Mouse (Mus musculus) embryonic facial prominence, embryonic 14.5 days (tissue): ENCODE results near the gene Olfr1303. TPM values are rescaled to one million over a fixed set of nuclear protein-coding genes. Genes with fewer than 3 reads are reported as not detected.

Experiments used
- ATAC-seq: fragments of 200-750 bp; cut with Nextera tagmentation; 2 replicates; pipeline ENCODE4 v1.8.0; 2017; ENCODE audit warnings: low read depth, moderate number of reproducible peaks, moderate TSS enrichment
- DNase-seq: peaks from one replicate; pipeline ENCODE4 v3.0.0-alpha.2; 2015; ENCODE audit warnings: low spot score
- H3K27ac ChIP-seq: fragments of 300-500 bp; sonication (generic); replicated peaks from 2 replicates; pipeline ENCODE4 v1.5.1; 2014; ENCODE audit warnings: low read depth, mild to moderate bottlenecking, low read length, moderate library complexity
- H3K27me3 ChIP-seq: fragments of 300-500 bp; sonication (generic); replicated peaks from 2 replicates; pipeline ENCODE4 v1.6.1; 2014; ENCODE audit warnings: low read length; ENCODE audit not compliant: control insufficient read depth, insufficient read depth
- H3K36me3 ChIP-seq: fragments of 300-500 bp; sonication (generic); 2 replicates; pipeline ENCODE4 v1.6.1; 2014; ENCODE audit warnings: low read length, mixed read lengths; ENCODE audit not compliant: control insufficient read depth, insufficient read depth
- H3K4me1 ChIP-seq: fragments of 300-500 bp; sonication (generic); 2 replicates; pipeline ENCODE4 v1.6.1; 2014; ENCODE audit warnings: antibody characterized with exemption, low read length; ENCODE audit not compliant: control insufficient read depth, insufficient read depth
- H3K4me2 ChIP-seq: fragments of 300-500 bp; sonication (generic); 2 replicates; pipeline ENCODE4 v1.6.1; 2014; ENCODE audit warnings: low read depth, mild to moderate bottlenecking, low read length, moderate library complexity, mixed read lengths
- H3K4me3 ChIP-seq: fragments of 300-500 bp; sonication (generic); 2 replicates; pipeline ENCODE4 v1.5.1; 2014; ENCODE audit warnings: low read depth, mild to moderate bottlenecking, low read length
- H3K9ac ChIP-seq: fragments of 300-500 bp; sonication (generic); 2 replicates; pipeline ENCODE4 v1.6.1; 2014; ENCODE audit warnings: low read depth, mild to moderate bottlenecking, low read length, moderate library complexity, mixed read lengths
- H3K9me3 ChIP-seq: fragments of 300-500 bp; sonication (generic); 2 replicates; pipeline ENCODE4 v1.6.1; 2016; ENCODE audit warnings: low read length; ENCODE audit not compliant: control insufficient read depth
- WGBS: fragments of 180-500 bp; shearing (Covaris S2); extraction: QIAGEN DNeasy Blood & Tissue Kit; methylation state at CpG from one replicate; pipeline ENCODE4 v1.1.7; 2014; 5-methylcytosine and 5-hydroxymethylcytosine counted together
- polyA plus RNA-seq: library from polyadenylated mRNA; unstranded; fragments of >200 nt; fragmentation: Nextera tagmentation; extraction: Ambion mirVana; gene quantifications from 2 replicates; pipeline ENCODE4 v1.2.1, GENCODE M21; 2014

Gene Olfr1303
- polyA plus RNA-seq = not detected in 2 replicates

DNA sequence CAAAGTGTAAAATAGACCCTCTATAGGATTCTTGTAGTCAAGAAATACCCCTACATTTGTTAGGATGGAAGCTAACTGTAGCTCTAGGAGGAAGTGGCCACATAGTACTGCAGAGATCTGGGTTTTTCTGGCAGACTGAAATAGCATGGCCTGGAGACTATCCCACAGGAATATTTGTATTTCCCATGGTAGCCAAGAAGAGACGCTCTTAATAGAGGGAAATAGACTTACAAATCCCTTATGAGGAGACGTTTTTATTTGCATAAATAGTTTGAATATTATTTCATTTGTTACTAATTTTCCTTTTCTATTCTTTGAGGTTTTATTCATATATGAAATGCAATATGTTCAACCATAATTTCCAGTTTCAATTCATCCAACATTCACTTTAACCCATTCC is at the start of gene Olfr1303:
Olfr1303 (minus strand) TSS at position 101 of the 400 bp plus-strand sequence.
- Histone ChIP-seq H3K9ac (no peak within 1 kb of the TSS), H3K27me3 (no peaks in the 10 kb centered on the region), H3K4me3 (no peak within 1 kb of the TSS), H3K27ac (no peak within 1 kb of the TSS), H3K4me1 (no peaks in the 10 kb centered on the region), H3K36me3 (no peaks in the 10 kb centered on the region), H3K4me2 (no peak within 1 kb of the TSS), H3K9me3 (no peaks in the 10 kb centered on the region)
- ATAC-seq (no peak), DNase-seq (no peak)
- 84% methylated on average over 2 of the region's 2 CpGs for WGBS

DNA sequence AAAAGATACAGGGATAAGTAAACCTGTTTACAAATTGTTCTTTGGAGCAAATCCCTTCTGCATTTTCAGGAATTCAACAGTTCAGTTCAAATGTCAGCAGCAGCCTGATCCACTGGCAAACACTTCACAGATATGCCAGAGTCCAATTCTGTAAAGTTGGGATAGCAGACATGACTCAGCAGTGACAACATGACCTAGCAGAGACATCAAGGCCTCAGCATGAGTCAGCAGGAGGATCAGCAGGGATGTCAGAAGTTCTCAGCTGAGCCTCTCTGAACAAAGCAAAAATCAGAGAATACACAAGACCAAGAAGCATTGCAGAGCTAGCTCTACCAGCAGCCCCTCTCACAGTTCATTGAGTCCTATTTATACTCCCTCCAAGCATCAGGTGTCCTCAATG is 7.2 kb downstream of the Olfr1303 start:
- no peak for DNase-seq
- no peak overlapping the region for H3K27ac ChIP-seq
- no peaks in the 10 kb centered on the region for H3K4me1 ChIP-seq
- H3K9ac ChIP-seq = no peak overlapping the region
- H3K27me3 ChIP-seq = no peaks in the 10 kb centered on the region
- no peak for ATAC-seq
- no peaks in the 10 kb centered on the region for H3K9me3 ChIP-seq
- H3K4me3 ChIP-seq = no peak overlapping the region
- H3K36me3 ChIP-seq = no peaks in the 10 kb centered on the region
- H3K4me2 ChIP-seq = no peak overlapping the region

DNA sequence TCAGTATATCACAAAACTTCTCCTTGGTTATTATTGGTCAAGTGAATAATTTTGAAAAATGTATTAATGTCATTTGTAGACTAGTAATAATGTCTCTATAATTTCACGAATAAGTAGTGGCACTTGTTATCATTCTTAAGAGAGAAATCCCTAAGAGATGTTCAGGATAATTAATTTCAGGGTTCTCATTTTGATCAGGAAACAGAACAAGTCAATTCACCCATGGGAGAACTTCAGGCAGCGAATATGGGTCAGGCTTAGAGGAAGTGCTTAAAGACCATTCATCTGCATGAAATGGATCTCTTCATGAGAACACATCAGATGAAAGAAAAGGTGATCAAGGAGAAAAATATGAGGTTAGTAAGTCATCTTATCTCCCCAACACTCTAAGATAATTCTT is 43.0 kb downstream of the Olfr1303 start, which contains the start of gene Olfr1302:
Olfr1302 (plus strand) TSS at position 301 of the 400 bp plus-strand sequence.
- Histone ChIP-seq H3K4me3 (no peak within 1 kb of the TSS), H3K4me1 (no peaks in the 10 kb centered on the region), H3K9me3 (no peaks in the 10 kb centered on the region), H3K27ac (no peak within 1 kb of the TSS), H3K9ac (no peak within 1 kb of the TSS), H3K36me3 (no peaks in the 10 kb centered on the region), H3K27me3 (no peaks in the 10 kb centered on the region), H3K4me2 (no peak within 1 kb of the TSS)
- DNase-seq (no peak), ATAC-seq (no peak)
- 66% methylated on average over 2 of the region's 2 CpGs for WGBS

Other genes with a start within 250 kb of the Olfr1303 start
- 0.13 and 0.37 TPM in 2 replicates for gene Olfr1297, start 193.8 kb downstream of the Olfr1303 start, polyA plus RNA-seq
- not detected in 2 replicates for gene Olfr1298, start 171.1 kb downstream of the Olfr1303 start, polyA plus RNA-seq
- gene Olfr1299, start 158.9 kb downstream of the Olfr1303 start, polyA plus RNA-seq = not detected in 2 replicates
- gene Olfr1301, start 69.3 kb downstream of the Olfr1303 start, polyA plus RNA-seq = not detected in 2 replicates
- gene Olfr1302, start 42.9 kb downstream of the Olfr1303 start, polyA plus RNA-seq = 0.12 TPM in 1 of 2 replicates, not detected in the other
- not detected in 2 replicates for gene Olfr1305, start 56.8 kb upstream of the Olfr1303 start, polyA plus RNA-seq
- 0.11 TPM in 1 of 2 replicates, not detected in the other for gene Olfr1306, start 95.9 kb upstream of the Olfr1303 start, polyA plus RNA-seq
- not detected in 2 replicates for gene Olfr1307, start 129.1 kb upstream of the Olfr1303 start, polyA plus RNA-seq
- gene Olfr1308, start 144.6 kb upstream of the Olfr1303 start, polyA plus RNA-seq = not detected in 2 replicates
- gene Olfr1309, start 169.9 kb upstream of the Olfr1303 start, polyA plus RNA-seq = not detected in 2 replicates
- not detected in 2 replicates for gene Olfr1310, start 192.4 kb upstream of the Olfr1303 start, polyA plus RNA-seq
- gene Olfr1311, start 204.1 kb upstream of the Olfr1303 start, polyA plus RNA-seq = not detected in 2 replicates
- not detected in 2 replicates for gene Olfr1312, start 229.9 kb upstream of the Olfr1303 start, polyA plus RNA-seq